Mouse (Mus musculus): Measurements from ENCODE around the gene Pyroxd2. TPM values are rescaled to one million over a fixed set of nuclear protein-coding genes. Genes with fewer than 3 reads are reported as not detected.
"Not testable (repeated sequence)": the region's sequence is repeated elsewhere in the genome, so short reads cannot be mapped to it uniquely, and the experiment has no call there.

Gene Pyroxd2
- polyA plus RNA-seq, 1 experiment from 2014 or later = 3.1 TPM

GRCm38 (mm10) chr19:42722500-42722899 lies 30.1 kb downstream of the Pyroxd2 start:
- H3K27ac ChIP-seq = no peak overlapping the region
- no peaks in the 10 kb centered on the region for H3K9me3 ChIP-seq
- H3K4me3 ChIP-seq = no peak overlapping the region
- no peak overlapping the region for H3K4me2 ChIP-seq
- 3% methylated on average over 2 of the region's 2 CpGs for WGBS
- peaks cover 7% of the 10 kb centered on the region; the same call in 1 of the 2 replicates for H3K27me3 ChIP-seq
- ATAC-seq (ENCODE audit: insufficient number of reproducible peaks, low FRiP score, low TSS enrichment, low read depth) = peak; percentile 43; the same call in 1 of the 2 replicates
- no peak overlapping the region for H3K9ac ChIP-seq
- H3K36me3 ChIP-seq = no peaks in the 10 kb centered on the region
- peaks cover 22% of the 10 kb centered on the region for H3K4me1 ChIP-seq

GRCm38 (mm10) chr19:42718101-42718500 lies 34.5 kb downstream of the Pyroxd2 start:
- Histone ChIP-seq H3K9ac (no peak overlapping the region), H3K27ac (no peak overlapping the region), H3K9me3 (no peaks in the 10 kb centered on the region), H3K4me1 (peaks cover 15% of the 10 kb centered on the region), H3K4me3 (no peak overlapping the region), H3K27me3 (peaks cover 7% of the 10 kb centered on the region; the same call in 1 of the 2 replicates), H3K4me2 (no peak overlapping the region), H3K36me3 (no peaks in the 10 kb centered on the region)
- ATAC-seq (ENCODE audit: insufficient number of reproducible peaks, low FRiP score, low TSS enrichment, low read depth) = no peak
- WGBS = 52% methylated on average over 3 of the region's 3 CpGs

- peaks cover 7% of the 10 kb centered on the region; the same call in 1 of the 2 replicates for H3K27me3 ChIP-seq
- WGBS = 31% methylated on average over 5 of the region's 5 CpGs
- H3K9ac ChIP-seq = no peak overlapping the region
- peaks cover 15% of the 10 kb centered on the region for H3K4me1 ChIP-seq
- no peak overlapping the region for H3K27ac ChIP-seq
- no peaks in the 10 kb centered on the region for H3K9me3 ChIP-seq
- H3K36me3 ChIP-seq = no peaks in the 10 kb centered on the region
- ATAC-seq (ENCODE audit: insufficient number of reproducible peaks, low FRiP score, low TSS enrichment, low read depth) = no peak
- no peak overlapping the region for H3K4me2 ChIP-seq
- no peak overlapping the region for H3K4me3 ChIP-seq
These were observed 34.9 kb downstream of the Pyroxd2 start for GRCm38 (mm10) chr19:42717668-42718067.

GRCm38 (mm10) chr19:42716507-42716906 lies 36.1 kb downstream of the Pyroxd2 start:
- H3K27ac ChIP-seq = no peak overlapping the region
- H3K9ac ChIP-seq = no peak overlapping the region
- no peaks in the 10 kb centered on the region for H3K9me3 ChIP-seq
- WGBS = 48% methylated on average over 7 of the region's 7 CpGs
- H3K4me1 ChIP-seq = peaks cover 9% of the 10 kb centered on the region; the same call in 1 of the 2 replicates
- H3K4me3 ChIP-seq = no peak overlapping the region
- no peak overlapping the region for H3K4me2 ChIP-seq
- no peaks in the 10 kb centered on the region for H3K36me3 ChIP-seq
- no peak for ATAC-seq (ENCODE audit: insufficient number of reproducible peaks, low FRiP score, low TSS enrichment, low read depth)
- peaks cover 7% of the 10 kb centered on the region; the same call in 1 of the 2 replicates for H3K27me3 ChIP-seq

GRCm38 (mm10) chr19:42713770-42714169 lies 38.8 kb downstream of the Pyroxd2 start:
- no peaks in the 10 kb centered on the region for H3K27me3 ChIP-seq
- WGBS = 78% methylated on average over 9 of the region's 9 CpGs
- no peaks in the 10 kb centered on the region for H3K36me3 ChIP-seq
- no peak for ATAC-seq (ENCODE audit: insufficient number of reproducible peaks, low FRiP score, low TSS enrichment, low read depth)
- no peak overlapping the region for H3K4me3 ChIP-seq
- no peak overlapping the region for H3K9ac ChIP-seq
- peaks cover 9% of the 10 kb centered on the region; the same call in 1 of the 2 replicates for H3K4me1 ChIP-seq
- H3K9me3 ChIP-seq = no peaks in the 10 kb centered on the region
- H3K27ac ChIP-seq = no peak overlapping the region
- no peak overlapping the region for H3K4me2 ChIP-seq

GRCm38 (mm10) chr19:42699426-42699825 lies 53.1 kb downstream of the Pyroxd2 start:
- no peaks in the 10 kb centered on the region for H3K36me3 ChIP-seq
- H3K4me1 ChIP-seq = peaks cover 10% of the 10 kb centered on the region; the same call in 1 of the 2 replicates
- H3K4me2 ChIP-seq = no peak overlapping the region
- no peak overlapping the region for H3K4me3 ChIP-seq
- no peaks in the 10 kb centered on the region for H3K9me3 ChIP-seq
- no peaks in the 10 kb centered on the region for H3K27me3 ChIP-seq
- H3K27ac ChIP-seq = no peak overlapping the region
- no peak for ATAC-seq (ENCODE audit: insufficient number of reproducible peaks, low FRiP score, low TSS enrichment, low read depth)
- 84% methylated on average over 10 of the region's 10 CpGs for WGBS
- H3K9ac ChIP-seq = no peak overlapping the region

GRCm38 (mm10) chr19:42698576-42698975 lies 54.0 kb downstream of the Pyroxd2 start:
- Histone ChIP-seq H3K4me1 (peaks cover 10% of the 10 kb centered on the region; the same call in 1 of the 2 replicates), H3K4me2 (no peak overlapping the region)
- no peak for ATAC-seq (ENCODE audit: insufficient number of reproducible peaks, low FRiP score, low TSS enrichment, low read depth)

GRCm38 (mm10) chr19:42697336-42697735 lies 55.2 kb downstream of the Pyroxd2 start:
- Histone ChIP-seq H3K36me3 (no peaks in the 10 kb centered on the region), H3K9me3 (no peaks in the 10 kb centered on the region), H3K27ac (no peak overlapping the region), H3K4me1 (peaks cover 10% of the 10 kb centered on the region; the same call in 1 of the 2 replicates), H3K4me3 (no peak overlapping the region), H3K27me3 (0 out of 2 replicates have a peak, but pooled peaks cover 4% of the 10 kb centered on the region), H3K9ac (no peak overlapping the region), H3K4me2 (no peak overlapping the region)
- ATAC-seq (ENCODE audit: insufficient number of reproducible peaks, low FRiP score, low TSS enrichment, low read depth) = no peak
- WGBS = 19% methylated on average over 6 of the region's 6 CpGs

More at GRCm38 (mm10) chr19:42698576-42698975, 54.0 kb downstream of the Pyroxd2 start:
- no peak overlapping the region for H3K9ac ChIP-seq
- 60% methylated on average over 2 of the region's 2 CpGs for WGBS
- no peaks in the 10 kb centered on the region for H3K9me3 ChIP-seq
- H3K4me3 ChIP-seq = no peak overlapping the region
- 0 out of 2 replicates have a peak, but pooled peaks cover under 1% of the 10 kb centered on the region for H3K27me3 ChIP-seq
- H3K27ac ChIP-seq = no peak overlapping the region
- no peaks in the 10 kb centered on the region for H3K36me3 ChIP-seq

GRCm38 (mm10) chr19:42690256-42690655 lies 62.3 kb downstream of the Pyroxd2 start:
- Histone ChIP-seq H3K27ac (no peak overlapping the region), H3K36me3 (no peaks in the 10 kb centered on the region), H3K4me1 (no peaks in the 10 kb centered on the region), H3K27me3 (0 out of 2 replicates have a peak, but pooled peaks cover 4% of the 10 kb centered on the region), H3K9ac (no peak overlapping the region), H3K4me3 (no peak overlapping the region), H3K4me2 (no peak overlapping the region), H3K9me3 (no peaks in the 10 kb centered on the region)
- WGBS = 88% methylated on average over 1 of the region's 1 CpGs
- ATAC-seq (ENCODE audit: insufficient number of reproducible peaks, low FRiP score, low TSS enrichment, low read depth) = no peak

GRCm38 (mm10) chr19:42689786-42690185 lies 62.8 kb downstream of the Pyroxd2 start:
- H3K27me3 ChIP-seq = 0 out of 2 replicates have a peak, but pooled peaks cover 4% of the 10 kb centered on the region
- WGBS = 69% methylated on average over 4 of the region's 4 CpGs
- ATAC-seq (ENCODE audit: insufficient number of reproducible peaks, low FRiP score, low TSS enrichment, low read depth) = no peak
- no peak overlapping the region for H3K27ac ChIP-seq
- H3K4me2 ChIP-seq = no peak overlapping the region
- H3K36me3 ChIP-seq = no peaks in the 10 kb centered on the region
- no peak overlapping the region for H3K9ac ChIP-seq
- H3K4me3 ChIP-seq = no peak overlapping the region
- no peaks in the 10 kb centered on the region for H3K4me1 ChIP-seq
- H3K9me3 ChIP-seq = no peaks in the 10 kb centered on the region

- 0 out of 2 replicates have a peak, but pooled peaks cover 4% of the 10 kb centered on the region for H3K27me3 ChIP-seq
- no peak overlapping the region for H3K27ac ChIP-seq
- H3K4me2 ChIP-seq = no peak overlapping the region
- H3K9me3 ChIP-seq = no peaks in the 10 kb centered on the region
- no peak overlapping the region for H3K4me3 ChIP-seq
- no peak for ATAC-seq (ENCODE audit: insufficient number of reproducible peaks, low FRiP score, low TSS enrichment, low read depth)
- no peak overlapping the region for H3K9ac ChIP-seq
- no peaks in the 10 kb centered on the region for H3K36me3 ChIP-seq
- H3K4me1 ChIP-seq = no peaks in the 10 kb centered on the region
- WGBS = 81% methylated on average over 11 of the region's 11 CpGs
These were observed 63.3 kb downstream of the Pyroxd2 start for GRCm38 (mm10) chr19:42689321-42689720.

GRCm38 (mm10) chr19:42682776-42683175 lies 69.8 kb downstream of the Pyroxd2 start:
- H3K4me2 ChIP-seq; H3K27me3 ChIP-seq; ATAC-seq (ENCODE audit: insufficient number of reproducible peaks, low FRiP score, low TSS enrichment, low read depth); H3K4me3 ChIP-seq; H3K9me3 ChIP-seq; H3K36me3 ChIP-seq; H3K9ac ChIP-seq; H3K27ac ChIP-seq; H3K4me1 ChIP-seq: not testable (repeated sequence)
- 58% methylated on average over 2 of the region's 2 CpGs for WGBS
